Mouse (Mus musculus) bone marrow, adult 2 months (tissue): ENCODE results near the gene Pacrg. TPM values are rescaled to one million over a fixed set of nuclear protein-coding genes. Genes with fewer than 3 reads are reported as not detected.
A peak's percentile ranks its signal among the peaks of the same experiment; 100 is the strongest.

Experiments
- H3K27ac ChIP-seq: fragments of 200-500 bp; 2 replicates; pipeline ENCODE4 v1.5.1; 2012; ENCODE audit warnings: low read depth, mild to moderate bottlenecking, control low read depth, inconsistent platforms, low read length; ENCODE audit not compliant: control insufficient read depth, poor library complexity, insufficient read depth
- H3K4me1 ChIP-seq: fragments of 200-500 bp; 2 replicates; pipeline ENCODE4 v1.6.1; 2011; ENCODE audit warnings: low read length; ENCODE audit not compliant: control insufficient read depth, insufficient read depth
- H3K4me3 ChIP-seq: fragments of 200-500 bp; replicated peaks from 2 replicates; pipeline ENCODE3; 2011; ENCODE audit warnings: mild to moderate bottlenecking, low read depth, low read length, control low read depth; ENCODE audit not compliant: control insufficient read depth
- CTCF ChIP-seq: fragments of 200-500 bp; IDR thresholded peaks from 2 replicates; pipeline ENCODE4 v1.5.1; 2011; ENCODE audit warnings: low read length, control low read depth; ENCODE audit not compliant: control insufficient read depth, insufficient read depth
- POLR2A ChIP-seq: fragments of 200-500 bp; IDR thresholded peaks from 2 replicates; pipeline ENCODE4 v1.6.1; 2011; ENCODE audit warnings: low read depth, mild to moderate bottlenecking, control low read depth, low read length, borderline replicate concordance; ENCODE audit not compliant: control insufficient read depth
- WGBS: fragments of 180-500 bp; shearing (Covaris S2); methylation state at CpG from one replicate; pipeline ENCODE4 v1.1.7; 2018; 5-methylcytosine and 5-hydroxymethylcytosine counted together
- polyA plus RNA-seq: library from polyadenylated mRNA; stranded (reverse); fragments of >200 nt; gene quantifications from 2 replicates; pipeline ENCODE4 v1.2.4, GENCODE M21; 2011; ENCODE audit warnings: low replicate concordance; ENCODE audit not compliant: missing spikeins, insufficient read depth, insufficient read length

Pacrg gene
- polyA plus RNA-seq, 1 experiment: not detected

DNA sequence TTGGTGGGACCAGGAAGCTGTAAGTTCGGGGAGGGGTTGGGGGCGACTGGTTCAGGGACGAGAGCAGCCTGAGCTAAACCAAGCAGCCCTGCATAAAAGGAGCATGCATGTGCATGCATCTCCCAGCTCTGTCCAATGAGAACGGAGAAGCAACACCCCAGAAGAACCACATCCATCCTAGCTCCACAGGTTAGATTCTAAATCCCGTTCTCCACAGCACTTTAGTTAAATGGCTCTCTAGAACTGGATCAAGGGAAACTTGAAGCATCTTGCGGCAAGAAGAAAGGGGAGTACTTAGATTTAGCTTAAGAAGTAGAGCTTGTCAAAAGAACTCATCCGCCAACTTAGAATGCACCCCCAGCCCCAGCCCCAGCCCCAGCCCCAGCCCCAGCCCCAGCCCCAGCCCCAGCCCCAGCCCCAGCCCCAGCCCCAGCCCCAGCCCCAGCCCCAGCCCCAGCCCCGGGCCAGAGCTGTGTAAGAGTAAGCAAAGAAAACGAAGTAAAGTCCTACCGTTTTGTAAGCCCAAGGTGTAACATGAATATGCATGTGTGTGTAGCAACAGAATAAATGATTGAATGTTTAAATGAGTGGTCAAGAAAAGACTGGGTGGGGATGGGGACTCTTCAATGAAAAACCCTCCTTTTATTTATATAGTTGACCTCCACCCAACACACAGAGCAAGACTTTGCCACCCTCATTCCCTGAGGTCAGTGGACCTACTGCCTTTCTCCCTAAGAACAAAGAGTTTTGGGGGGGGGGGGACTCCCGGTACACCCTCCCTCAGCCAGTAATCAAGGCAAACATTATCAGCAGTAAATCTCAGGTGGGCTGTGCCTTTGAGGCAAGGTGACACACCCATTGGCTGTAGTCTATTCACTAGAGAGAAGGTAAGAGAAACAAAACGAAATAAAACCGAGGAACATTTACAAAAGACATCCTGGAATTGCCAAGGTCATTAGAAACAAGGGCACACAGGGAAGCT is 474.3 kb downstream of the Pacrg start:
- H3K4me3 ChIP-seq: no peak overlapping the region
- WGBS: 77% methylated on average over 13 of the region's 13 CpGs
- H3K27ac ChIP-seq: no peak overlapping the region
- no peaks in the 10 kb centered on the region for H3K4me1 ChIP-seq
- TF ChIP-seq CTCF: no peak
- no peak for TF ChIP-seq POLR2A

DNA sequence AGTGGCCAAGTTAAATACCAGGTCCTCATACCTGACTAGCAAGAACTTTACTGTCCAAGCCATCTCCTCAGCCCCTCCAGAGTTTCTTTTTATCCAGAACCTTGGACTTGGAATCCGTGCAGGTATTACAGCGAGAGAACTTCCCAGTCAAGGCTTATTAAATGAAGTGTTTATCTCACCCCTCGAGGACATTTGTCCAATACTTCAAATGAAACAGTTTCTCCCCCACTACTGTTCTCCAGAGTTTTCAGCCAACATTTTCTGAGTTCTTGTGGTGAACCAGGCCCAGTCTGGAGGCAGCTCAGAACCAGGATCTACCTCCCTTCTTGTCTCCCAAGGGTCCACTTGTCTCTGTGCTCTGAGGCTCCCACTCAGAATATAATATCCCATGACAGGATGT is 477.0 kb downstream of the Pacrg start:
- no peaks in the 10 kb centered on the region; the same call in 1 of the 2 replicates for H3K4me1 ChIP-seq
- WGBS: 78% methylated on average over 3 of the region's 3 CpGs
- TF ChIP-seq POLR2A (no peak), CTCF (no peak)

DNA sequence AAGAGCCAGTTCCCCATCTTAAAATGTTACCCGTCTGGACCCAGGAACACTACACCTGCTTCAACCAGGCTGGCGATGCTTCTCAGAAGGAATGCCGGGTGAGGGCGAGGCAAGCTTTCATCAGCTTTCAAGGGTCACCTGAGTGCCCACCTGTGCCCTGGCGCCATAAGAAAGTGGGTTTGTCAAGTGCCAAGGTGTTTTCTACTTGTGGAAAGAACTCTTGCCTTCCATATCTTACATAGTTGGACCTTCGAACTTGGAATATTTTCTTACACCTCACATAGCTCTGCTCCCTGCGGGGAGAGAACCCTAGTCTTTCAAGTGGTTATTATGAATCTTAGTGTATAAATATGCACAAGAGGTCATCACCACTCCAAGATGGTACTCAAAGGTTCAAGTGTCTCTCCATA is 478.2 kb downstream of the Pacrg start:
- WGBS: 82% methylated on average over 7 of the region's 7 CpGs
- Histone ChIP-seq H3K4me3 (no peak overlapping the region), H3K27ac (no peak overlapping the region), H3K4me1 (no peaks in the 10 kb centered on the region; the same call in 1 of the 2 replicates)
- TF ChIP-seq POLR2A: no peak
- no peak for TF ChIP-seq CTCF

More for the DNA sequence above, 477.0 kb downstream of the Pacrg start:
- Histone ChIP-seq H3K4me3 (no peak overlapping the region), H3K27ac (no peak overlapping the region)

DNA sequence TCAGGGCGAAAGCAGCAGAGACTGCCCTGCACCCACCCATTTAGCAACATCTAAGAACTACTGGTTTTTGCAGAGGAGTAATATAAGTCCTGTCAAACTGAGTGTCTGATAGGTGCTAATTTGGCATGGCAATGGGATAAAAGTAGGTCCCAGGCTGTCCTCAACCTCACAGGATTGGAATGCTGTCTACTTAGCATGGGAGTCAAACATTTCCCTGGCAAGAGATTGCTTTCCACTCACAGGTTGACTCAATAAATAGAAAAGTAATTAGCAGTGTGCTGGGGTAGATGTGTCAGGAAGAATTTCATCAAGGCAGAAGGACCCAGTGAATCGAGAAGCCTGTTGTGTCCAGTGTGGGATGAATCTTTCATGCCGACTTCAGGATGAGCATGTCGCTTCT is 479.4 kb downstream of the Pacrg start:
- 84% methylated on average over 4 of the region's 4 CpGs for WGBS
- Histone ChIP-seq H3K4me1 (no peaks in the 10 kb centered on the region; the same call in 1 of the 2 replicates), H3K4me3 (no peak overlapping the region), H3K27ac (no peak overlapping the region)
- TF ChIP-seq POLR2A: no peak
- no peak for TF ChIP-seq CTCF

DNA sequence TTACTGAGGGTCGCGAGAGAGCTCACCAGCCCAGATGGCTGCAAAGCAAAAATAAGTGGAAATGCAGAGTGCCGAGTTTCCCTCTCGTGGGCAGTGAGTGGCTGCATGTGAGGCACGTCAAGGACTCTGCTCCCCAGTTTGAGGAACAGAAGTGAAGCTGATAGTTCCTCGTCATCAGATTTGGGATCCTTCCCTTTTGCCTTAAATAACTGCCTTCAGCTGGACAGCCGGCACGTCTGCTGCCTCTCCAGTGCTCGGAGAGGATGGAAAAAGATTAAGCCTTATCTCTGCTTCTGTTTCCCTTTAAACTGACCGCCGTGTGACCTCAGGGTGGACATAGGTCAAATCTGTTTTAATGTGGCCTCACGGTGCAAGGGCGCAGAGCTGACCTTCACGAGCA is 480.6 kb downstream of the Pacrg start:
- TF ChIP-seq POLR2A (no peak), CTCF (no peak)
- WGBS: 54% methylated on average over 14 of the region's 14 CpGs
- H3K4me1 ChIP-seq: no peaks in the 10 kb centered on the region; the same call in 1 of the 2 replicates
- H3K4me3 ChIP-seq: no peak overlapping the region
- H3K27ac ChIP-seq: 0 out of 2 replicates have a peak overlapping the region, but pooled peaks have one; percentile 17

DNA sequence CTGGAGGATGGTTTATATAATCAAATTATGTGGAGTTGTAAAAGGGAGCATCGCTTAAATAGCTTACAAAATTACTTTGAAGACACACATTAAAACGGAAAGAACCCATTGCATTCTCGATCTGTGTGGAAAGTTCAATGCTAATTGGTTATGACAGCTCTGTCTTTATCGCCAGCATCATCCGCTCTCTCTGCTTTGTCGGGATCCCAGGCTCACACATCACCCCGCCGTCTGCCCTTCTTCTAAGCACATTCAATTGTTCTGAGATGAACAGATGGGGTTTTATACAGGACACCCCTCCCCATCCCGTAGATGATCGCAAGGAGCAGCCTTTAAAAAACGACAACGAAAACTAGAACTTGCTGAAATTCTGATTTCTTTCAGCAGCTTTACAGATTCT is 482.8 kb downstream of the Pacrg start:
- H3K4me3 ChIP-seq: no peak overlapping the region
- WGBS: 90% methylated on average over 12 of the region's 12 CpGs
- H3K27ac ChIP-seq: no peak overlapping the region
- TF ChIP-seq CTCF: no peak
- TF ChIP-seq POLR2A: no peak
- no peaks in the 10 kb centered on the region; the same call in 1 of the 2 replicates for H3K4me1 ChIP-seq

DNA sequence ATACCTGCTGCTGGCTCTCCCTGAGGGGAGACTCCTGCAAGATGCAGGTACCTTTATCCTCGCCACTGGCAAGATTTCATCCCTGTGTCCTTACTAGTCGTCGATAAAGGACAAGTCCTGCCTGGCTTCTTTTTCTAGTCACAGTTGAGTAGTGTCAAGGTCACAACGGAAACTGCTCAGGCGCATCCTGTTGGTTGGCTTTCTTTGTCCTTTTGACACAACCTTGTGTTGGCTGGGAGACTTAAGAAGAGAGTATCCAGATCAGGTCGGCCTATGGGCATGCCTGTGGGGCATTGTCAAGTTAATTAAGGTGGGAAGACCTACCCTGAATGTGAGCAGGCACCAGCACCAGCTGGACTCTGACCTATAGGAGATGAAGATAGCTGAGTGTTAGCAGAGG is 483.8 kb downstream of the Pacrg start:
- WGBS: 63% methylated on average over 6 of the region's 6 CpGs
- Histone ChIP-seq H3K27ac (no peak overlapping the region), H3K4me1 (no peaks in the 10 kb centered on the region; the same call in 1 of the 2 replicates), H3K4me3 (no peak overlapping the region)
- no peak for TF ChIP-seq POLR2A
- TF ChIP-seq CTCF: no peak

DNA sequence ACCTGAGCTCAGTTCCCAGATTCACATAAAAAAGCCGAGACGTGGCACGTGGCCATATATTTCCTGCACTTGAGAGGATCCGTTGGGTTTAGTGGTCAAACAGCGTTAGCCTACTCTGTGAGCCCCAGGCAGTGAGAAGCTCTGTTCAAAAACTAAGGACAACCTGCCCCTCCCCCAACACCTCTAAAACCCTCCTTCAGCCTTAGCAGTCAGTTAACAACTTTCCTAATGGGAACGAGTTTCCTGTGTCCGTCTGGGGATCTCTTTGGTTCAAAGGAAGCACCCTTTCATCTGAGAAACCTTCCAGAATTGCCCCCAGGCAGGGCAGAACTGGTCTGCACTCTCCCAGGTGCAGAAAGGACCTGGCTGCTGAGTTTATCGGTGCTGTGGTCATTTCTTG is 484.4 kb downstream of the Pacrg start:
- H3K4me3 ChIP-seq: no peak overlapping the region
- TF ChIP-seq CTCF (no peak), POLR2A (no peak)
- no peak overlapping the region for H3K27ac ChIP-seq
- 63% methylated on average over 8 of the region's 8 CpGs for WGBS
- no peaks in the 10 kb centered on the region; the same call in 1 of the 2 replicates for H3K4me1 ChIP-seq

Other genes starting within 250 kb of the Pacrg start
- 0.50 and 2.5 TPM in 2 replicates for gene Prkn, start 73 bp upstream of the Pacrg start, polyA plus RNA-seq